Mouse (Mus musculus) CH12.LX (cell line): ENCODE results near the gene Wdr47.

Experiments
- EP300 ChIP-seq: IDR thresholded peaks from 2 replicates; pipeline ENCODE4 v1.6.1; 2011; ENCODE audit warnings: low read length, improper control_type of control experiment
- ETS1 ChIP-seq: conservative IDR thresholded peaks from 2 replicates; pipeline ENCODE4 v1.6.1; 2012; ENCODE audit warnings: low read depth, mild to moderate bottlenecking, inconsistent platforms, low read length, improper control_type of control experiment, moderate library complexity
- JUN ChIP-seq: IDR thresholded peaks from 2 replicates; pipeline ENCODE4 v1.6.1; 2011; ENCODE audit warnings: low read depth, mild to moderate bottlenecking, low read length, improper control_type of control experiment, moderate library complexity; ENCODE audit not compliant: insufficient read depth
- MAFK ChIP-seq: IDR thresholded peaks from 2 replicates; pipeline ENCODE4 v1.6.1; 2011; ENCODE audit warnings: low read length, improper control_type of control experiment; ENCODE audit not compliant: insufficient replicate concordance
- PAX5 ChIP-seq: IDR thresholded peaks from 2 replicates; pipeline ENCODE4 v1.6.1; 2012; ENCODE audit warnings: low read length, inconsistent platforms, mixed read lengths
- TCF12 ChIP-seq: IDR thresholded peaks from 2 replicates; pipeline ENCODE4 v1.6.1; 2014; ENCODE audit warnings: low read depth, mild to moderate bottlenecking, inconsistent platforms, low read length, improper control_type of control experiment
- UBTF ChIP-seq: IDR thresholded peaks from 2 replicates; pipeline ENCODE4 v1.6.1; 2012; ENCODE audit warnings: low read depth, mild to moderate bottlenecking, inconsistent platforms, low read length, improper control_type of control experiment, moderate library complexity
- ZNF384 ChIP-seq: IDR thresholded peaks from 2 replicates; pipeline ENCODE4 v1.6.1; 2012; ENCODE audit warnings: low read depth, low read length, improper control_type of control experiment, inconsistent platforms

GRCm38 (mm10) chr3:108689015-108689441 lies 97.9 kb downstream of the Wdr47 start:
- TF ChIP-seq JUN (no peak), EP300 (no peak), MAFK (no peak), TCF12 (no peak), UBTF (no peak), ETS1 (no peak), PAX5 (no peak), ZNF384 (no peak)
